Mouse (Mus musculus): ENCODE measurements around the gene Ctcf. TPM values are rescaled to one million over a fixed set of nuclear protein-coding genes. Genes with fewer than 3 reads are reported as not detected.

Ctcf gene
- total RNA-seq (2012; rRNA removed): 49.4 and 65.5 TPM in 2 replicates

DNA sequence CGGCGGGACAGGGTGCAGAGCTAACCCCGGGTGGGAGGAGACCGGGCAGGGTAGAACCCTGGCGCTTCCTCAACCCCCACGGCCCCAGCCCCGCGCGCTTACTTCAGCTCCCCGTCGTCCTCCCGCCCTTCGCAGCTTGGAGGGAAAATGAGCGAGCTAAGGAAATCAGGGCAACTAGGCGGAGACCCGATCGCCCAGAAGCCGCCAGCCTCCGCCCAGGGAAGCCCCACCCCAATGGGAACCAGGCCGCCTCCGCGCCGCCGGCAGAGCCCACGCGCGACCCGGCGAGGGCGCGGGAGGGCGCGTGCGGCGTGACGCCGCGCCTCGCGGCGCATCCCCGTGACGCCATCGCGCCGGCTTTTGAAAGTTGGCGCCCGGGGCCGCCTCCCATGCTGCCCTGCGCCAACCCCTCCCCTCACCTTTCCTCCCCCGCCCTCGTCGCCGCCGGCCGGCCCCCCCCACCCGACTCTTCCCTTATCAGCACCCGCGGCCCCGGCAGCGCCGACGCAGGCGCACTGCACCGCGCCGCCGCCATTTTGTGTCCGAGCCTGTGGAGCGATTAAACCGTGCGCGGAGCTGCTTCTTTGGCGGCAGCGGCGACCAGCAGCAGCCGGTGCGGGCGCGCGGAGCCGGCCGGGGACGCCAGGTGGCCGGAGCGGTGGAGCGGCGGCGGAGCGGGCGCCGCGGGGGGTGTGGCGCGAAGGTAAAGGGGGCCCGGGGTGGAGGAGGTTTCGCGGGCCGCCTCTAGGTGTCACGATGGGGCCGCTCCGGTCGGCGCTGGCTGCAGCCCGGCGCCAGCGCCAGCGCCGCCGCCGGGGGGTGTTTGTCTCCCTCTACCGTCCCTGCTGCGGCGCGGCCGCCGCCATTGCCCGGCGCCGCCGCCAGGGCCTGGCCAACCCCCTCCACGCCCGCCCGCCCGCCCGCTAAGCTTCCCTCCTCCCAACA lies at the start of gene Ctcf:
TSS of gene Ctcf (plus strand) at position 551 of the 945 bp plus-strand sequence.
- peak within 1 kb of the TSS; percentile 97 to 100 for H3K4me3 ChIP-seq (ENCODE audit: insufficient read depth in 1 of 2, low read depth in 1 of 2, low read length in 2 of 2, poor library complexity in 1 of 2, severe bottlenecking in 1 of 2)
- H3K9ac ChIP-seq (ENCODE audit: insufficient read depth, low read depth, low read length, poor library complexity, severe bottlenecking): peak within 1 kb of the TSS; percentile 99
- DNase-seq (ENCODE audit: low read depth, low spot score): peak; percentile 84
- peaks cover 4 to 6% of the 10 kb centered on the region in 2 experiments; a peak in 1 of 4 replicates for H3K4me1 ChIP-seq (ENCODE audit: control insufficient read depth in 2 of 2, insufficient read depth in 2 of 2, low read length in 2 of 2, poor library complexity in 1 of 2)
- in situ Hi-C loops (cut with MboI; ENCODE audit: low sequenced_read_pairs in 2 of 2, unreplicated experiment in 2 of 2): no loop called here
- peak within 1 kb of the TSS; percentile 98 for H3K27ac ChIP-seq (ENCODE audit: insufficient read depth, low read depth, low read length, poor library complexity, severe bottlenecking)
- no peaks in the 10 kb centered on the region for H3K9me3 ChIP-seq (ENCODE audit: control insufficient read depth, insufficient read depth, low read depth, low read length)
- TF ChIP-seq HCFC1 (IDR thresholded peaks at IDR 0.05; ENCODE audit: borderline replicate concordance, insufficient read depth, low read length): 0 out of 2 replicates have a peak, but pooled peaks have one; percentile 36
- TF ChIP-seq CHD2 (IDR thresholded peaks at IDR 0.05; ENCODE audit: low read depth, low read length): no peak
- H3K36me3 ChIP-seq (ENCODE audit: control insufficient read depth, insufficient read depth, low read length, poor library complexity, severe bottlenecking): no peaks in the 10 kb centered on the region

- in situ Hi-C loops (cut with MboI; ENCODE audit: low sequenced_read_pairs in 2 of 2, unreplicated experiment in 2 of 2): no loop called here
- DNase-seq (ENCODE audit: low read depth, low spot score): no peak
- H3K27ac ChIP-seq (ENCODE audit: insufficient read depth, low read depth, low read length, poor library complexity, severe bottlenecking): no peak overlapping the region
- no peaks in the 10 kb centered on the region for H3K9me3 ChIP-seq (ENCODE audit: control insufficient read depth, insufficient read depth, low read depth, low read length)
- TF ChIP-seq MAFK (IDR thresholded peaks at IDR 0.05; ENCODE audit: insufficient read depth, low read depth, low read length): no peak
- TF ChIP-seq HCFC1 (IDR thresholded peaks at IDR 0.05; ENCODE audit: borderline replicate concordance, insufficient read depth, low read length): no peak
- TF ChIP-seq ZC3H11A (IDR thresholded peaks at IDR 0.05; ENCODE audit: borderline replicate concordance, low read depth, low read length): no peak
- no peak for TF ChIP-seq ZNF384 (IDR thresholded peaks at IDR 0.05; ENCODE audit: low read depth, low read length)
- no peak for TF ChIP-seq CHD2 (IDR thresholded peaks at IDR 0.05; ENCODE audit: low read depth, low read length)
- H3K9ac ChIP-seq (ENCODE audit: insufficient read depth, low read depth, low read length, poor library complexity, severe bottlenecking): no peak overlapping the region
- H3K4me3 ChIP-seq (ENCODE audit: insufficient read depth in 1 of 2, low read depth in 1 of 2, low read length in 2 of 2, poor library complexity in 1 of 2, severe bottlenecking in 1 of 2): no peak overlapping the region
- peaks cover 0 to 3% of the 10 kb centered on the region in 2 experiments; a peak in 1 of 4 replicates for H3K4me1 ChIP-seq (ENCODE audit: control insufficient read depth in 2 of 2, insufficient read depth in 2 of 2, low read length in 2 of 2, poor library complexity in 1 of 2)
- H3K36me3 ChIP-seq (ENCODE audit: control insufficient read depth, insufficient read depth, low read length, poor library complexity, severe bottlenecking): no peaks in the 10 kb centered on the region
These were observed 43.9 kb upstream of the Ctcf start for GRCm38 (mm10) chr8:105592431-105592830.

- in situ Hi-C loops (cut with MboI; ENCODE audit: low sequenced_read_pairs in 2 of 2, unreplicated experiment in 2 of 2): no loop called here
- H3K9ac ChIP-seq (ENCODE audit: insufficient read depth, low read depth, low read length, poor library complexity, severe bottlenecking): no peak overlapping the region
- H3K27ac ChIP-seq (ENCODE audit: insufficient read depth, low read depth, low read length, poor library complexity, severe bottlenecking): no peak overlapping the region
- TF ChIP-seq CHD2 (IDR thresholded peaks at IDR 0.05; ENCODE audit: low read depth, low read length) (no peak), MAFK (IDR thresholded peaks at IDR 0.05; ENCODE audit: insufficient read depth, low read depth, low read length) (no peak), ZC3H11A (IDR thresholded peaks at IDR 0.05; ENCODE audit: borderline replicate concordance, low read depth, low read length) (no peak), HCFC1 (IDR thresholded peaks at IDR 0.05; ENCODE audit: borderline replicate concordance, insufficient read depth, low read length) (no peak), ZNF384 (IDR thresholded peaks at IDR 0.05; ENCODE audit: low read depth, low read length) (no peak)
- H3K4me1 ChIP-seq (ENCODE audit: control insufficient read depth in 2 of 2, insufficient read depth in 2 of 2, low read length in 2 of 2, poor library complexity in 1 of 2): peaks cover 0 to 3% of the 10 kb centered on the region in 2 experiments; a peak in 1 of 4 replicates
- H3K9me3 ChIP-seq (ENCODE audit: control insufficient read depth, insufficient read depth, low read depth, low read length): no peaks in the 10 kb centered on the region
- no peaks in the 10 kb centered on the region for H3K36me3 ChIP-seq (ENCODE audit: control insufficient read depth, insufficient read depth, low read length, poor library complexity, severe bottlenecking)
- DNase-seq (ENCODE audit: low read depth, low spot score): no peak
- 0 out of 4 replicates have a peak overlapping the region, but pooled peaks of 1 of the 2 experiments have one; percentile 9 for H3K4me3 ChIP-seq (ENCODE audit: insufficient read depth in 1 of 2, low read depth in 1 of 2, low read length in 2 of 2, poor library complexity in 1 of 2, severe bottlenecking in 1 of 2)
These were observed 42.5 kb upstream of the Ctcf start for GRCm38 (mm10) chr8:105593859-105594258.

DNA sequence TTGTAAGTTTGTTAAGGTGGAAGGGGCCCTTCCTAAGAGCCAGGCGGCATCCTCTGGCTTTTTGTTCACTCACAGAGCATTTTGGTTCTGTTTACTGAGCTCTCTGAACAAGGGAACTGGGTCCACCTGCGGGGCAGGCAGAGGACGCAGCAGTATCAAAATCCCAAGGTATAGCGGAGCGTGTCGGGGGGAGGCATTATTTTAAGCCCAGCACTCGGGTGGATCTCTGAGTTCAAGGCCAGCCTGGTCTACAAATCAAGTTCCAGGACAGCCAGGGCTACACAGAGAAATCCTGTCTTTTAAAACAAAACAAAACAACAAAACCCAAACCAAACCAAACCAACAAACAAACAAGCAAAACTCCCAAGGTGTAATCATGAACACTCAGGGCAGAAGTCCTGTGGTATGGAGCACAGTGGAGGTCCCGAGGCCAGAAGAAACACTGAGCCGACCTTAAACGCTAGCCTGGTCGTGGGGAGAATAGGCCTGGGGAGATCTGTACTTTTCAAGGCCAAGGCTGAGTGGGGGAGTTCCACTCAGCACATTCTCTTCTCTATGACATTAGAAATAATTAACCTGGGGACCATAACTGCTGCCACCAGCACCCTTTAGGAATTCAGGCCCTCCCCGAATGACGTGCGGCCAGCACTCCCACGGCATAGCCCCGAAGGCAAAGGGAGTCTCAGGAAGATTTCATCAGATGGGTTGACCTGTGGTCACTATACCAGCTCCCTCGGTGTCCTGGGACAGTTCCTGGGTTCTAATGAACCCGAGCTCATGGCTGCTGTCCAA lies 41.7 kb upstream of the Ctcf start:
- H3K4me1 ChIP-seq (ENCODE audit: control insufficient read depth in 2 of 2, insufficient read depth in 2 of 2, low read length in 2 of 2, poor library complexity in 1 of 2): peaks cover 0 to 3% of the 10 kb centered on the region in 2 experiments; a peak in 1 of 4 replicates
- H3K36me3 ChIP-seq (ENCODE audit: control insufficient read depth, insufficient read depth, low read length, poor library complexity, severe bottlenecking): no peaks in the 10 kb centered on the region
- no peak for DNase-seq (ENCODE audit: low read depth, low spot score)
- H3K4me3 ChIP-seq (ENCODE audit: insufficient read depth in 1 of 2, low read depth in 1 of 2, low read length in 2 of 2, poor library complexity in 1 of 2, severe bottlenecking in 1 of 2): no peak overlapping the region
- in situ Hi-C loops (cut with MboI; ENCODE audit: low sequenced_read_pairs in 2 of 2, unreplicated experiment in 2 of 2): no loop called here
- H3K9ac ChIP-seq (ENCODE audit: insufficient read depth, low read depth, low read length, poor library complexity, severe bottlenecking): no peak overlapping the region
- no peak overlapping the region for H3K27ac ChIP-seq (ENCODE audit: insufficient read depth, low read depth, low read length, poor library complexity, severe bottlenecking)
- TF ChIP-seq MAFK (IDR thresholded peaks at IDR 0.05; ENCODE audit: insufficient read depth, low read depth, low read length) (no peak), CHD2 (IDR thresholded peaks at IDR 0.05; ENCODE audit: low read depth, low read length) (no peak), ZC3H11A (IDR thresholded peaks at IDR 0.05; ENCODE audit: borderline replicate concordance, low read depth, low read length) (no peak), HCFC1 (IDR thresholded peaks at IDR 0.05; ENCODE audit: borderline replicate concordance, insufficient read depth, low read length) (no peak), ZNF384 (IDR thresholded peaks at IDR 0.05; ENCODE audit: low read depth, low read length) (no peak)
- no peaks in the 10 kb centered on the region for H3K9me3 ChIP-seq (ENCODE audit: control insufficient read depth, insufficient read depth, low read depth, low read length)

Measured in ES-E14 (cell line).